Mouse (Mus musculus) ES-E14 (cell line): ENCODE results near the gene Syn2. TPM values are rescaled to one million over a fixed set of nuclear protein-coding genes. Genes with fewer than 3 reads are reported as not detected.

Experiments used
- DNase-seq: peaks from one replicate; pipeline ENCODE4 v3.0.0-alpha.2; 2013; ENCODE audit warnings: low read depth, low spot score
- H3K27ac ChIP-seq: 2 replicates; pipeline ENCODE4 v1.5.1; 2012; ENCODE audit warnings: low read depth, mild to moderate bottlenecking, low read length, moderate library complexity, mixed read lengths; ENCODE audit not compliant: poor library complexity, insufficient read depth, severe bottlenecking
- H3K36me3 ChIP-seq: 2 replicates; pipeline ENCODE4 v1.6.1; 2012; ENCODE audit warnings: mild to moderate bottlenecking, low read length, moderate library complexity, mixed read lengths; ENCODE audit not compliant: control insufficient read depth, poor library complexity, insufficient read depth, severe bottlenecking
- H3K4me1 ChIP-seq, 2 experiments: fragments of 150-350 bp in 1 of 2; sonication (generic) in 1 of 2; 2 replicates each; pipeline ENCODE4 v1.6.1; 2012; ENCODE audit warnings: low read length in 2 of 2, mild to moderate bottlenecking in 1 of 2, mixed read lengths in 1 of 2; ENCODE audit not compliant: control insufficient read depth in 2 of 2, insufficient read depth in 2 of 2, poor library complexity in 1 of 2
- H3K4me3 ChIP-seq, 2 experiments: fragments of 150-350 bp in 1 of 2; sonication (generic) in 1 of 2; 2 replicates each; pipeline ENCODE4 v1.5.1; 2012; ENCODE audit warnings: low read length in 2 of 2, low read depth in 1 of 2, mild to moderate bottlenecking in 1 of 2, mixed read lengths in 1 of 2; ENCODE audit not compliant: insufficient read depth in 1 of 2, poor library complexity in 1 of 2, severe bottlenecking in 1 of 2
- H3K9ac ChIP-seq: 2 replicates; pipeline ENCODE4 v1.6.1; 2012; ENCODE audit warnings: low read depth, mild to moderate bottlenecking, low read length, mixed read lengths; ENCODE audit not compliant: poor library complexity, insufficient read depth, severe bottlenecking
- H3K9me3 ChIP-seq: fragments of 150-350 bp; sonication (generic); 2 replicates; pipeline ENCODE4 v1.6.1; 2012; ENCODE audit warnings: low read depth, mild to moderate bottlenecking, low read length; ENCODE audit not compliant: control insufficient read depth, insufficient read depth
- CHD2 ChIP-seq: IDR thresholded peaks from 2 replicates; pipeline ENCODE4 v1.6.1; 2014; ENCODE audit warnings: mild to moderate bottlenecking, low read depth, low read length, inconsistent platforms
- HCFC1 ChIP-seq: IDR thresholded peaks from 2 replicates; pipeline ENCODE4 v1.6.1; 2012; ENCODE audit warnings: low read length, inconsistent platforms, borderline replicate concordance; ENCODE audit not compliant: insufficient read depth
- MAFK ChIP-seq: IDR thresholded peaks from 2 replicates; pipeline ENCODE4 v1.6.1; 2014; ENCODE audit warnings: mild to moderate bottlenecking, low read depth, low read length, inconsistent platforms; ENCODE audit not compliant: insufficient read depth
- ZC3H11A ChIP-seq: IDR thresholded peaks from 2 replicates; pipeline ENCODE4 v1.6.1; 2012; ENCODE audit warnings: low read depth, mild to moderate bottlenecking, inconsistent platforms, low read length, borderline replicate concordance
- ZNF384 ChIP-seq: IDR thresholded peaks from 2 replicates; pipeline ENCODE4 v1.6.1; 2012; ENCODE audit warnings: low read depth, low read length, inconsistent platforms
- in situ Hi-C, 2 experiments: fragments of 600-800 bp; cut with MboI; formaldehyde crosslinking; loops; one replicate each; pipeline ENCODE4 v1.15.1; 2025; ENCODE audit warnings: low sequenced_read_pairs in 2 of 2, inconsistent platforms in 1 of 2; ENCODE audit not compliant: unreplicated experiment in 2 of 2
- total RNA-seq: library from RNA; depleted of rRNA; stranded (reverse); fragments of 300-350 nt; gene quantifications from 2 replicates; pipeline ENCODE4 v1.2.3, GENCODE M21; 2012

Gene Syn2
- total RNA-seq, 1 experiment, result 0.04 TPM

GRCm38 (mm10) chr6:115102542-115102941, 32.2 kb upstream of the Syn2 start:
- H3K4me3 ChIP-seq, result no peak overlapping the region
- no peak for TF ChIP-seq ZC3H11A
- TF ChIP-seq ZNF384, result no peak
- no peak for TF ChIP-seq CHD2
- no peak for TF ChIP-seq HCFC1
- no peak for TF ChIP-seq MAFK
- no peak overlapping the region for H3K9ac ChIP-seq
- in situ Hi-C loops, result no loop called here
- no peak overlapping the region for H3K27ac ChIP-seq
- no peaks in the 10 kb centered on the region for H3K36me3 ChIP-seq
- no peaks in the 10 kb centered on the region for H3K4me1 ChIP-seq
- no peaks in the 10 kb centered on the region for H3K9me3 ChIP-seq
- DNase-seq, result no peak

GRCm38 (mm10) chr6:115111426-115111825, 23.3 kb upstream of the Syn2 start:
- no peaks in the 10 kb centered on the region for H3K4me1 ChIP-seq
- DNase-seq, result no peak
- no peaks in the 10 kb centered on the region for H3K9me3 ChIP-seq
- in situ Hi-C loops, result no loop called here
- no peak overlapping the region for H3K9ac ChIP-seq
- no peak overlapping the region for H3K27ac ChIP-seq
- H3K4me3 ChIP-seq, result no peak overlapping the region
- no peak for TF ChIP-seq HCFC1
- no peak for TF ChIP-seq ZC3H11A
- TF ChIP-seq ZNF384, result no peak
- TF ChIP-seq MAFK, result no peak
- no peak for TF ChIP-seq CHD2
- H3K36me3 ChIP-seq, result no peaks in the 10 kb centered on the region

- H3K4me1 ChIP-seq, result no peaks in the 10 kb centered on the region
- H3K27ac ChIP-seq, result no peak overlapping the region
- no peaks in the 10 kb centered on the region for H3K36me3 ChIP-seq
- in situ Hi-C loops, result no loop called here
- TF ChIP-seq ZNF384 (no peak), HCFC1 (no peak), CHD2 (no peak), MAFK (no peak), ZC3H11A (no peak)
- H3K4me3 ChIP-seq, result no peak overlapping the region
- no peak overlapping the region for H3K9ac ChIP-seq
- DNase-seq, result no peak
- no peaks in the 10 kb centered on the region for H3K9me3 ChIP-seq
Measured at GRCm38 (mm10) chr6:115122181-115122580, 12.5 kb upstream of the Syn2 start.

GRCm38 (mm10) chr6:115123262-115124201, 11.2 kb upstream of the Syn2 start:
- no peaks in the 10 kb centered on the region for H3K4me1 ChIP-seq
- TF ChIP-seq MAFK, result no peak
- TF ChIP-seq ZC3H11A, result no peak
- TF ChIP-seq HCFC1, result no peak
- no peak for TF ChIP-seq ZNF384
- TF ChIP-seq CHD2, result no peak
- no peak overlapping the region; a peak in 1 of 4 replicates for H3K4me3 ChIP-seq
- H3K36me3 ChIP-seq, result no peaks in the 10 kb centered on the region
- H3K27ac ChIP-seq, result no peak overlapping the region
- in situ Hi-C loops, result no loop called here
- H3K9me3 ChIP-seq, result no peaks in the 10 kb centered on the region
- no peak overlapping the region for H3K9ac ChIP-seq
- peak; percentile 44 for DNase-seq
